Mouse (Mus musculus) embryonic fibroblast, embryonic 13.5 days (primary cell): ENCODE data around the gene Mpig6b.

ENCODE experiments used
- CTCF ChIP-seq: IDR thresholded peaks from 2 replicates; pipeline ENCODE4 v1.5.1; 2011; ENCODE audit warnings: mild to moderate bottlenecking, control low read depth, low read length, moderate library complexity, borderline replicate concordance; ENCODE audit not compliant: insufficient read depth
- POLR2A ChIP-seq: IDR thresholded peaks from 2 replicates; pipeline ENCODE4 v1.6.1; 2011; ENCODE audit warnings: low read depth, mild to moderate bottlenecking, control low read depth, low read length, moderate library complexity

- TF ChIP-seq CTCF (no peak), POLR2A (no peak)
Measured at GRCm38 (mm10) chr17:35057090-35057489, 8.9 kb downstream of the Mpig6b start.
